Mouse (Mus musculus): ENCODE measurements around the gene Taar2. TPM values are rescaled to one million over a fixed set of nuclear protein-coding genes. Genes with fewer than 3 reads are reported as not detected.

The Taar2 gene
- polyA plus RNA-seq, 1 experiment = not detected

GRCm38 (mm10) chr10:23978901-23979705 lies 40.7 kb downstream of the Taar2 start:
- H3K4me3 ChIP-seq (ENCODE audit: insufficient read depth, low read depth, low read length) = no peak overlapping the region
- DNase-seq = peak; percentile 86
- H3K27ac ChIP-seq (ENCODE audit: insufficient read depth, low read depth, low read length) = no peak overlapping the region
- WGBS = 45% methylated on average over 16 of the region's 16 CpGs
- H3K27me3 ChIP-seq (replicated peaks; ENCODE audit: control insufficient read depth, insufficient read depth, low read length) = no peaks in the 10 kb centered on the region
- TF ChIP-seq CTCF (conservative IDR thresholded peaks at IDR 0.05; ENCODE audit: insufficient read depth, insufficient read length, low read depth, low read length) (peak; percentile 84), POLR2A (IDR thresholded peaks at IDR 0.05; ENCODE audit: low read depth, low read length) (no peak)
- H3K4me1 ChIP-seq (ENCODE audit: control insufficient read depth, insufficient read depth, low read length) = no peaks in the 10 kb centered on the region
- H3K36me3 ChIP-seq (ENCODE audit: control insufficient read depth, insufficient read depth, low read length) = no peaks in the 10 kb centered on the region

DNA sequence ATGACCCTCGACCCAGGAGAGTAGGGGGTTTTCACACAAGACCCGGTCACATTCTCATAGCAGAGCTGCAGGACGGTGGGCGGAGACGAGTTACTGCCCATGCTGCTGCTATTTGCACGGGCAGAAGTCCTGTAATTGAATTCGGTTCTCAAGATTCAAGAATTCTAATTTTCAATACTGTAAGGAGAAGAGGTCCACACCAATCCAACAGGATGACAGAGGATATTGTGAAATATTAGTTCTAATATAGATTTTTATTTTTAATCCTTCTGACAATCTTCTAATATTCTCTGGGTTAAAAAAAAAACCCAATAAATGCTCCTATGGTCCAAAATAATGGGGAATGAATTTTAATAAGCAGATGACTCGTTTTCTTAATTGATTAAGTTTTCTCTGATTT lies 47.2 kb downstream of the Taar2 start, which contains the start of gene Taar6:
TSS of gene Taar6 (minus strand) at position 101 of the 400 bp plus-strand sequence.
- no peak within 1 kb of the TSS for H3K27ac ChIP-seq (ENCODE audit: insufficient read depth, low read depth, low read length)
- no peaks in the 10 kb centered on the region for H3K36me3 ChIP-seq (ENCODE audit: control insufficient read depth, insufficient read depth, low read length)
- no peak within 1 kb of the TSS for H3K4me3 ChIP-seq (ENCODE audit: insufficient read depth, low read depth, low read length)
- no peaks in the 10 kb centered on the region for H3K4me1 ChIP-seq (ENCODE audit: control insufficient read depth, insufficient read depth, low read length)
- no peak for DNase-seq
- 70% methylated on average over 8 of the region's 8 CpGs for WGBS
- H3K27me3 ChIP-seq (replicated peaks; ENCODE audit: control insufficient read depth, insufficient read depth, low read length) = no peaks in the 10 kb centered on the region
- no peak for TF ChIP-seq CTCF (conservative IDR thresholded peaks at IDR 0.05; ENCODE audit: insufficient read depth, insufficient read length, low read depth, low read length)
- TF ChIP-seq POLR2A (IDR thresholded peaks at IDR 0.05; ENCODE audit: low read depth, low read length) = no peak

DNA sequence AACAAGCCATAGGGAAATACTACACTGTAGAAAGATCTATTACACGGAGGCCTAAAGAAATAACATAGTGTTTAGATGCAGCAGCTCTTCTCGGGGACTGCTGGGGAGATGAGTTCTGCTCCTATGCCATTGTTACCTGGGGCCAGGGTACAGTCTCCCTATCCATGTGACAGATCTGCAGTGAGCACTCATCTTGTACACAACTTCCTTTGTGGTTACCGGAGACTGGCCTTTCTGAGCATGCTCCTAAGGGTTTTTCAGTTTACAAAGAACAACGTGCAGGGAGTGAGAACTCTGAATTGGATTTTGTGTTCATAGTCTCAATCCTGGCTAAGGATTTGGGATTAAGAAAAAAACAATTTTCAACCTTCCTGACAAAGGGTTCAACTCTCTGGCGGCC lies 48.0 kb downstream of the Taar2 start:
- H3K36me3 ChIP-seq (ENCODE audit: control insufficient read depth, insufficient read depth, low read length) = no peaks in the 10 kb centered on the region
- no peaks in the 10 kb centered on the region for H3K4me1 ChIP-seq (ENCODE audit: control insufficient read depth, insufficient read depth, low read length)
- peak; percentile 6 for DNase-seq
- TF ChIP-seq CTCF (conservative IDR thresholded peaks at IDR 0.05; ENCODE audit: insufficient read depth, insufficient read length, low read depth, low read length) (no peak), POLR2A (IDR thresholded peaks at IDR 0.05; ENCODE audit: low read depth, low read length) (no peak)
- H3K27ac ChIP-seq (ENCODE audit: insufficient read depth, low read depth, low read length) = no peak overlapping the region
- no peak overlapping the region for H3K4me3 ChIP-seq (ENCODE audit: insufficient read depth, low read depth, low read length)
- 76% methylated on average over 5 of the region's 5 CpGs for WGBS
- no peaks in the 10 kb centered on the region for H3K27me3 ChIP-seq (replicated peaks; ENCODE audit: control insufficient read depth, insufficient read depth, low read length)

Other genes starting within 250 kb of the Taar2 start
- gene Rps12, start 151.3 kb upstream of the Taar2 start, polyA plus RNA-seq (2012; rRNA removed) = 901 and 1,136 TPM in 2 replicates
- 14.8 and 15.6 TPM in 2 replicates for gene Slc18b1, start 141.6 kb upstream of the Taar2 start, polyA plus RNA-seq (2012; rRNA removed)
- gene Vnn3, start 87.1 kb upstream of the Taar2 start, polyA plus RNA-seq (2012; rRNA removed) = 0.57 and 0.59 TPM in 2 replicates
- gene Vnn1, start 43.9 kb upstream of the Taar2 start, polyA plus RNA-seq (2012; rRNA removed) = 69.6 and 78.5 TPM in 2 replicates
- not detected in 2 replicates for gene Taar1, start 18.2 kb upstream of the Taar2 start, polyA plus RNA-seq (2012; rRNA removed)
- not detected in 2 replicates for gene Taar3, start 11.0 kb downstream of the Taar2 start, polyA plus RNA-seq (2012; rRNA removed)
- gene Taar4, start 21.9 kb downstream of the Taar2 start, polyA plus RNA-seq (2012; rRNA removed) = not detected in 2 replicates
- gene Taar5, start 32.1 kb downstream of the Taar2 start, polyA plus RNA-seq (2012; rRNA removed) = 0.08 TPM in 1 of 2 replicates, not detected in the other
- gene Taar6, start 47.1 kb downstream of the Taar2 start, polyA plus RNA-seq (2012; rRNA removed) = not detected in 2 replicates
- not detected in 2 replicates for gene Taar7a, start 54.9 kb downstream of the Taar2 start, polyA plus RNA-seq (2012; rRNA removed)
- not detected in 2 replicates for gene Taar7b, start 61.4 kb downstream of the Taar2 start, polyA plus RNA-seq (2012; rRNA removed)
- not detected in 2 replicates for gene Taar7d, start 88.7 kb downstream of the Taar2 start, polyA plus RNA-seq (2012; rRNA removed)
- gene Taar7e, start 99.0 kb downstream of the Taar2 start, polyA plus RNA-seq (2012; rRNA removed) = not detected in 2 replicates
- not detected in 2 replicates for gene Taar7f, start 110.9 kb downstream of the Taar2 start, polyA plus RNA-seq (2012; rRNA removed)
- gene Taar8a, start 137.9 kb downstream of the Taar2 start, polyA plus RNA-seq (2012; rRNA removed) = not detected in 2 replicates
- gene Taar8b, start 153.7 kb downstream of the Taar2 start, polyA plus RNA-seq (2012; rRNA removed) = not detected in 2 replicates
- not detected in 2 replicates for gene Taar8c, start 163.3 kb downstream of the Taar2 start, polyA plus RNA-seq (2012; rRNA removed)
- gene Taar9, start 171.0 kb downstream of the Taar2 start, polyA plus RNA-seq (2012; rRNA removed) = not detected in 2 replicates
- gene Stx7, start 210.7 kb downstream of the Taar2 start, polyA plus RNA-seq (2012; rRNA removed) = 168 and 197 TPM in 2 replicates

Data from kidney, adult 2 months (tissue).